Mouse (Mus musculus) thymus, postnatal 14 days (tissue): ENCODE data around the gene Creb5.
A peak's percentile ranks its signal among the peaks of the same experiment; 100 is the strongest.

Experiments
- DNase-seq: peaks from one replicate; pipeline ENCODE4 v3.0.0; 2021

Creb5 gene

GRCm38 (mm10) chr6:53319543-53320325 lies 32.7 kb downstream of the Creb5 start:
- no peak for DNase-seq

DNA sequence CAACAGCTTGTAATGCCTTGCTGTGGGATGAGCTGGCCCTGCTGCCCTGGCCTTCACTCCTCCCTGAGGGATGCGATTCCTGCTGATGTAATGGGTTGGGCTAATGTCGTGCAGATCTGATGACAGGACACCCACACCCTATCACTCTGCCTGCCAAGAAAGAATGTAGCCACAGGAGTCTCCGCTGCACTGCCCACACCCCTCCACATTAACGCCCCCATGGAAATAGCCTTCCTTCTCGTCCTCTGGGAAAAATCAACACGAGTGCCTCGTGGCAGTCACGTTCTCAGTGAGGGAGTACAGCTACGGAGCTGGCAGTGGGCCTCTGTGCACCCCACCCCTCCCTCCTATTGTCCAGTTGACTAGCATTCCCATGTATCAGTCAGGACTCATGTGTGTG lies 50.3 kb downstream of the Creb5 start:
- DNase-seq: no peak

- DNase-seq: no peak
Observed at GRCm38 (mm10) chr6:53352311-53352960, 65.4 kb downstream of the Creb5 start.

- no peak for DNase-seq
Observed at GRCm38 (mm10) chr6:53356328-53356727, 69.3 kb downstream of the Creb5 start.

DNA sequence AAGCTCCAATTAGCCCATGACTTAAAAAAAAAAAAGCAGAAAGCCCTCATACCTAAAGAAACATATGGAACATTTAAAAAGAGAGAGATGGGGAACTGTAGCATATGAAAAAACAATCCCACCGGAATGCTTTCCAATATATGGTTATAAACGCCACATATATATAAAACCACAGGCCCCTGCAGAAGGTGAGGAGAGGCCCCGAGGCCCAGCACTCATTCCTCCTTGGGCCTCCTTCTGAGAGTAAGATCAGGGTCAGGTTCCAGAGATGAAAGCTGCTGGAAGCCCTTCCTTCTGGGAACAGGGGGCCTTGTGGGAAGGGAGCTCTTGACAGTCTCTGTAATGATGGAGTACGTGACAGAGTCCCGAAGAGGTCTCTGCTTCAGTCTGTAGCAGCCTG lies 76.5 kb downstream of the Creb5 start:
- no peak for DNase-seq

GRCm38 (mm10) chr6:53363981-53364391 lies 76.9 kb downstream of the Creb5 start:
- no peak for DNase-seq

GRCm38 (mm10) chr6:53369147-53369546 lies 82.1 kb downstream of the Creb5 start:
- DNase-seq: no peak

- peak; percentile 33 for DNase-seq
Observed at GRCm38 (mm10) chr6:53369928-53370327, 82.9 kb downstream of the Creb5 start.

GRCm38 (mm10) chr6:53371962-53372361 lies 84.9 kb downstream of the Creb5 start:
- no peak for DNase-seq

- DNase-seq: no peak
Observed at GRCm38 (mm10) chr6:53374315-53374941, 87.4 kb downstream of the Creb5 start.

DNA sequence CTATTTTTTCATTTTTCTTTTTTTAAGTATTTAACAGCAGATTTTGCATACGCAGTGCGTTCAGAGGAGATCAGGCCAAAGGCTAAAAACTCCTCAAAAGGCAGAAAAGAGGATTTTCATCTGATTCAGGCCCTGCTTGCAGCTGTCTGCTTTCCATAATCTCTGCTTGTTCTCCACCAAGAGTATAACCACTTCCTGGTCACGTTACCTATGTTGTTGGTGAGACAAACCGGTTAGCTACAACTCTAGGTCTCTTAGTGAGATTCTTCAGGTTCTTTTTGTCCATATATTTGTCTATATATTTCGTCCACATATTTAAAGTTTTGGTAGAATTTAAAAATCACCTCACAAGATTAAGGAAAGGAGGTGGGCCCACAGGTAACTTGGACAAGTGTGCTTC lies 102.2 kb downstream of the Creb5 start:
- no peak for DNase-seq

GRCm38 (mm10) chr6:53390413-53390812 lies 103.3 kb downstream of the Creb5 start:
- peak; percentile 9 for DNase-seq

- no peak for DNase-seq
Observed at GRCm38 (mm10) chr6:53394026-53394425, 107.0 kb downstream of the Creb5 start.

GRCm38 (mm10) chr6:53395208-53395607 lies 108.1 kb downstream of the Creb5 start:
- no peak for DNase-seq

GRCm38 (mm10) chr6:53396421-53396820 lies 109.4 kb downstream of the Creb5 start:
- DNase-seq: no peak

- DNase-seq: no peak
Observed at GRCm38 (mm10) chr6:53397797-53398196, 110.7 kb downstream of the Creb5 start.

GRCm38 (mm10) chr6:53398297-53399140 lies 111.4 kb downstream of the Creb5 start:
- DNase-seq: no peak

- no peak for DNase-seq
Observed at GRCm38 (mm10) chr6:53401364-53401763, 114.3 kb downstream of the Creb5 start.

GRCm38 (mm10) chr6:53402551-53402950 lies 115.5 kb downstream of the Creb5 start:
- peak; percentile 30 for DNase-seq

DNA sequence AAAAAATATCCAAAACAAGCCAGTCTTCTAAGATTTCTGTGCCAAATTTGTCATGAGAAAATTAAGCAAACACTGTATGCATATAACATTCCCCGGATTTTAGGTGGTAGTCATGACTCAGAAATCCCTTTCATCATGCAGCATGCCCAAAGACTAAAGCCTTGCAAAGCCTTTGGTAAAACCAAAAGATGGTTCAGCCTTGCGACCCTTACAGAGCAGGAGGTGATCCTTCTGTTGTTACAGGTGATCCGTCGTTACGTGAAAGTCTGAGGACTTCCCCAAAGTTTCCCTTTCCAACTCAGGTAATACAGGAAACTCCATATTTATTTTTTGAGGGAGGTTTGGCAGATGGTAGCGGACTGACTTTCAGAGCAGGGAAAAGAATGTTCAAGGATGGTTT lies 122.1 kb downstream of the Creb5 start:
- DNase-seq: no peak

- DNase-seq: no peak
Observed at GRCm38 (mm10) chr6:53421345-53421744, 134.3 kb downstream of the Creb5 start.

- no peak for DNase-seq
Observed at GRCm38 (mm10) chr6:53429368-53429767, 142.3 kb downstream of the Creb5 start.

DNA sequence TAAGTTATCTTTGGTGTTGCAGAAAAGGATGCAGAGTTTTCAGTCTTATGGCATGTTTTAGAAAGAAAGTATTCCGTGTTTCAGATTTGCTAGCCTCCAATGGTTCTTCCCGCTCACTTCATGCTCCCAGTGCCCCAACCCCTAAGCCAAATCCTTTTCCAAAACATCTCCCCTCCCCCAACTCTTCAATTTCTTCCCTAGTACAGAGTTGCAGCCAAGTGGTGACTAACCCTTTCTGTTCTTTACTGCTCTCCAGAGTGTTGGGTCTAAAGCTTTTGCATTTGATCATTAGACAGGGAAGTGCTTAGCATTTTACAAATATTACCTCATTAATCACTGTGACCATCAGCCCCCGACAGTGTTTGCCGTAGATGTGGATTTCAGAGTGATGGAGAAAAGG lies 142.8 kb downstream of the Creb5 start:
- DNase-seq: no peak
